Mouse (Mus musculus): ENCODE measurements around the gene Usp22.
"Not testable (repeated sequence)": the region's sequence is repeated elsewhere in the genome, so short reads cannot be mapped to it uniquely, and the experiment has no call there.

Usp22 gene

GRCm38 (mm10) chr11:61190776-61191175 lies 15.9 kb upstream of the Usp22 start:
- DNase-seq (ENCODE audit: low spot score), result no peak

GRCm38 (mm10) chr11:61183820-61184219 lies 9.0 kb upstream of the Usp22 start:
- no peak for DNase-seq (ENCODE audit: low spot score)

GRCm38 (mm10) chr11:61181624-61182023 lies 6.8 kb upstream of the Usp22 start:
- no peak for DNase-seq (ENCODE audit: low spot score)

- no peak for DNase-seq (ENCODE audit: low spot score)
Observed at GRCm38 (mm10) chr11:61180361-61180760, 5.5 kb upstream of the Usp22 start.

- no peak for DNase-seq (ENCODE audit: low spot score)
Observed at GRCm38 (mm10) chr11:61176321-61176720, 1.5 kb upstream of the Usp22 start.

GRCm38 (mm10) chr11:61175778-61176177 lies 923 bp upstream of the Usp22 start:
- no peak for DNase-seq (ENCODE audit: low spot score)

- peak; percentile 57 for DNase-seq (ENCODE audit: low spot score)
Observed at GRCm38 (mm10) chr11:61174291-61174820, 499 bp downstream of the Usp22 start.

- DNase-seq (ENCODE audit: low spot score), result not testable (repeated sequence)
Observed at GRCm38 (mm10) chr11:61173477-61173876, 1.4 kb downstream of the Usp22 start.

- no peak for DNase-seq (ENCODE audit: low spot score)
Observed at GRCm38 (mm10) chr11:61170184-61170583, 4.7 kb downstream of the Usp22 start.

- no peak for DNase-seq (ENCODE audit: low spot score)
Observed at GRCm38 (mm10) chr11:61164881-61165280, 10.0 kb downstream of the Usp22 start.

- DNase-seq (ENCODE audit: low spot score), result no peak
Observed at GRCm38 (mm10) chr11:61164366-61164765, 10.5 kb downstream of the Usp22 start.

- no peak for DNase-seq (ENCODE audit: low spot score)
Observed at GRCm38 (mm10) chr11:61163341-61163740, 11.5 kb downstream of the Usp22 start.

GRCm38 (mm10) chr11:61162776-61163175 lies 12.1 kb downstream of the Usp22 start:
- DNase-seq (ENCODE audit: low spot score), result no peak

GRCm38 (mm10) chr11:61161121-61161520 lies 13.7 kb downstream of the Usp22 start:
- no peak for DNase-seq (ENCODE audit: low spot score)

GRCm38 (mm10) chr11:61159796-61160732 lies 14.8 kb downstream of the Usp22 start:
- no peak for DNase-seq (ENCODE audit: low spot score)

- no peak for DNase-seq (ENCODE audit: low spot score)
Observed at GRCm38 (mm10) chr11:61158141-61158540, 16.7 kb downstream of the Usp22 start.

GRCm38 (mm10) chr11:61155727-61156126 lies 19.1 kb downstream of the Usp22 start:
- DNase-seq (ENCODE audit: low spot score), result no peak

- DNase-seq (ENCODE audit: low spot score), result no peak
Observed at GRCm38 (mm10) chr11:61150233-61151001, 24.4 kb downstream of the Usp22 start.

GRCm38 (mm10) chr11:61147300-61147683 lies 27.6 kb downstream of the Usp22 start:
- no peak for DNase-seq (ENCODE audit: low spot score)

- no peak for DNase-seq (ENCODE audit: low spot score)
Observed at GRCm38 (mm10) chr11:61146645-61147299, 28.1 kb downstream of the Usp22 start.

- peak; percentile 26 for DNase-seq (ENCODE audit: low spot score)
Observed at GRCm38 (mm10) chr11:61145551-61145950, 29.3 kb downstream of the Usp22 start.

Measured in ovary, adult 18-20 months (tissue).